Mouse (Mus musculus) heart, adult 2 months (tissue): Measurements from ENCODE around the gene Rims3.

Source experiments
- CTCF ChIP-seq: fragments of 200-600 bp; IDR thresholded peaks from 2 replicates; pipeline ENCODE4 v1.8.1; 2022; ENCODE audit warnings: antibody characterized with exemption, mild to moderate bottlenecking, moderate library complexity
- EP300 ChIP-seq: fragments of 200-500 bp; IDR thresholded peaks from 2 replicates; pipeline ENCODE4 v1.6.1; 2011; ENCODE audit warnings: low read depth, low read length, control low read depth; ENCODE audit not compliant: insufficient read depth
- POLR2A ChIP-seq: fragments of 200-500 bp; IDR thresholded peaks from 2 replicates; pipeline ENCODE4 v1.6.1; 2011; ENCODE audit warnings: mild to moderate bottlenecking, low read depth, low read length, control low read depth; ENCODE audit not compliant: insufficient read depth

DNA sequence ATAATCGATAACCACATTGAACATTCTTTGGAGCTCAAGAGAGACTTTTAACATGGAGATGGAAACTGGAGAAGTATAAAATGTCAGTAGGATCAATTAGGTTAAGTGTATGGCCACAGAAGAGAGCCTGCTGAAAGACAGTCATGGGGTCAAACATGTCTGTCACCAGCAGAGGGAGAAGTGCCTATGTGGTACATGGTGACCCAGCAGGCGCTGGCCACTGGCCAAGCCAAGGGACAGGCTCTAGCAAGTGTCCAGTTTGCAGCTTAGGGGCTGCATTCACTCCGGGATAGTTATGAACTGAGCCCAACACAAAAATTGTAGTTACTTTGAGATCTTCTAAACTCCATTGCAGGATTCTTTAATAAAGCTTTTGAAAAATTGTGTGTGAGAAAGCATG lies 74.1 kb downstream of the Rims3 start:
- TF ChIP-seq POLR2A (no peak), CTCF (peak; percentile 27), EP300 (no peak)
